Mouse (Mus musculus): ENCODE results near the gene Ddx4. TPM values are rescaled to one million over a fixed set of nuclear protein-coding genes. Genes with fewer than 3 reads are reported as not detected.

Gene Ddx4
- polyA plus RNA-seq, 1 experiment = 0.49 TPM

- Histone ChIP-seq H3K4me1 (ENCODE audit: control insufficient read depth, insufficient read depth, low read length) (no peaks in the 10 kb centered on the region), H3K27ac (ENCODE audit: insufficient read depth, low read length) (no peak overlapping the region), H3K4me3 (ENCODE audit: insufficient read depth, low read length) (no peak overlapping the region)
- TF ChIP-seq POLR2A (IDR thresholded peaks at IDR 0.05; ENCODE audit: low read depth, low read length) (no peak), CTCF (IDR thresholded peaks at IDR 0.05; ENCODE audit: borderline replicate concordance, insufficient read depth, low read length) (no peak)
These were observed 78.5 kb downstream of the Ddx4 start for GRCm38 (mm10) chr13:112573800-112574199.

- no peaks in the 10 kb centered on the region for H3K4me1 ChIP-seq (ENCODE audit: control insufficient read depth, insufficient read depth, low read length)
- no peak overlapping the region for H3K27ac ChIP-seq (ENCODE audit: insufficient read depth, low read length)
These were observed 81.5 kb downstream of the Ddx4 start for GRCm38 (mm10) chr13:112570768-112571167.

GRCm38 (mm10) chr13:112569606-112570005 is 82.7 kb downstream of the Ddx4 start:
- H3K27ac ChIP-seq (ENCODE audit: insufficient read depth, low read length) = no peak overlapping the region

More at GRCm38 (mm10) chr13:112570768-112571167, 81.5 kb downstream of the Ddx4 start:
- TF ChIP-seq CTCF (IDR thresholded peaks at IDR 0.05; ENCODE audit: borderline replicate concordance, insufficient read depth, low read length) (no peak), POLR2A (IDR thresholded peaks at IDR 0.05; ENCODE audit: low read depth, low read length) (no peak)
- H3K4me3 ChIP-seq (ENCODE audit: insufficient read depth, low read length) = no peak overlapping the region

GRCm38 (mm10) chr13:112560554-112561138 is 91.6 kb downstream of the Ddx4 start:
- TF ChIP-seq CTCF (IDR thresholded peaks at IDR 0.05; ENCODE audit: borderline replicate concordance, insufficient read depth, low read length) (no peak), POLR2A (IDR thresholded peaks at IDR 0.05; ENCODE audit: low read depth, low read length) (no peak)
- peak overlapping the region; percentile 85 for H3K27ac ChIP-seq (ENCODE audit: insufficient read depth, low read length)
- no peak overlapping the region for H3K4me3 ChIP-seq (ENCODE audit: insufficient read depth, low read length)
- peaks cover 7% of the 10 kb centered on the region for H3K4me1 ChIP-seq (ENCODE audit: control insufficient read depth, insufficient read depth, low read length)

More at GRCm38 (mm10) chr13:112569606-112570005, 82.7 kb downstream of the Ddx4 start:
- H3K4me3 ChIP-seq (ENCODE audit: insufficient read depth, low read length) = no peak overlapping the region
- TF ChIP-seq POLR2A (IDR thresholded peaks at IDR 0.05; ENCODE audit: low read depth, low read length) (no peak), CTCF (IDR thresholded peaks at IDR 0.05; ENCODE audit: borderline replicate concordance, insufficient read depth, low read length) (no peak)
- H3K4me1 ChIP-seq (ENCODE audit: control insufficient read depth, insufficient read depth, low read length) = no peaks in the 10 kb centered on the region

GRCm38 (mm10) chr13:112556501-112556900 is 95.8 kb downstream of the Ddx4 start:
- Histone ChIP-seq H3K4me1 (ENCODE audit: control insufficient read depth, insufficient read depth, low read length) (peaks cover 10% of the 10 kb centered on the region), H3K4me3 (ENCODE audit: insufficient read depth, low read length) (no peak overlapping the region)
- TF ChIP-seq POLR2A (IDR thresholded peaks at IDR 0.05; ENCODE audit: low read depth, low read length) (no peak), CTCF (IDR thresholded peaks at IDR 0.05; ENCODE audit: borderline replicate concordance, insufficient read depth, low read length) (no peak)

GRCm38 (mm10) chr13:112553304-112553703 is 99.0 kb downstream of the Ddx4 start:
- TF ChIP-seq POLR2A (IDR thresholded peaks at IDR 0.05; ENCODE audit: low read depth, low read length) = no peak
- no peak for TF ChIP-seq CTCF (IDR thresholded peaks at IDR 0.05; ENCODE audit: borderline replicate concordance, insufficient read depth, low read length)
- Histone ChIP-seq H3K4me1 (ENCODE audit: control insufficient read depth, insufficient read depth, low read length) (peaks cover 10% of the 10 kb centered on the region), H3K27ac (ENCODE audit: insufficient read depth, low read length) (no peak overlapping the region), H3K4me3 (ENCODE audit: insufficient read depth, low read length) (no peak overlapping the region)

More at GRCm38 (mm10) chr13:112556501-112556900, 95.8 kb downstream of the Ddx4 start:
- no peak overlapping the region for H3K27ac ChIP-seq (ENCODE audit: insufficient read depth, low read length)

- H3K4me3 ChIP-seq (ENCODE audit: insufficient read depth, low read length) = no peak overlapping the region
- H3K4me1 ChIP-seq (ENCODE audit: control insufficient read depth, insufficient read depth, low read length) = peaks cover 10% of the 10 kb centered on the region
- no peak for TF ChIP-seq CTCF (IDR thresholded peaks at IDR 0.05; ENCODE audit: borderline replicate concordance, insufficient read depth, low read length)
- TF ChIP-seq POLR2A (IDR thresholded peaks at IDR 0.05; ENCODE audit: low read depth, low read length) = no peak
- H3K27ac ChIP-seq (ENCODE audit: insufficient read depth, low read length) = peak overlapping the region; percentile 39; the same call in 1 of the 2 replicates
These were observed 100.4 kb downstream of the Ddx4 start for GRCm38 (mm10) chr13:112551641-112552548.

Other genes starting within 250 kb of the Ddx4 start
- 363 and 515 TPM in 2 replicates for gene Il6st, start 188.4 kb downstream of the Ddx4 start, polyA plus RNA-seq (2011; ENCODE audit: insufficient read length, low read depth, missing spikeins)
- 0.65 and 2.3 TPM in 2 replicates for gene Il31ra, start 58.1 kb downstream of the Ddx4 start, polyA plus RNA-seq (2011; ENCODE audit: insufficient read length, low read depth, missing spikeins)
- 10.2 and 11.5 TPM in 2 replicates for gene Slc38a9, start 8.3 kb upstream of the Ddx4 start, polyA plus RNA-seq (2011; ENCODE audit: insufficient read length, low read depth, missing spikeins)
- gene Plpp1, start 148.3 kb upstream of the Ddx4 start, polyA plus RNA-seq (2011; ENCODE audit: insufficient read length, low read depth, missing spikeins) = 175 and 205 TPM in 2 replicates